Mouse (Mus musculus) spleen, adult 18-20 months (tissue): ENCODE measurements around the gene Sult5a1.
A peak's percentile ranks its signal among the peaks of the same experiment; 100 is the strongest.
"Not testable (repeated sequence)": the region's sequence is repeated elsewhere in the genome, so short reads cannot be mapped to it uniquely, and the experiment has no call there.

Source experiments
- DNase-seq, 2 experiments: peaks; one replicate each; pipeline ENCODE4 v3.0.0; 2022; ENCODE audit warnings: mixed read lengths in 2 of 2

Sult5a1 gene

DNA sequence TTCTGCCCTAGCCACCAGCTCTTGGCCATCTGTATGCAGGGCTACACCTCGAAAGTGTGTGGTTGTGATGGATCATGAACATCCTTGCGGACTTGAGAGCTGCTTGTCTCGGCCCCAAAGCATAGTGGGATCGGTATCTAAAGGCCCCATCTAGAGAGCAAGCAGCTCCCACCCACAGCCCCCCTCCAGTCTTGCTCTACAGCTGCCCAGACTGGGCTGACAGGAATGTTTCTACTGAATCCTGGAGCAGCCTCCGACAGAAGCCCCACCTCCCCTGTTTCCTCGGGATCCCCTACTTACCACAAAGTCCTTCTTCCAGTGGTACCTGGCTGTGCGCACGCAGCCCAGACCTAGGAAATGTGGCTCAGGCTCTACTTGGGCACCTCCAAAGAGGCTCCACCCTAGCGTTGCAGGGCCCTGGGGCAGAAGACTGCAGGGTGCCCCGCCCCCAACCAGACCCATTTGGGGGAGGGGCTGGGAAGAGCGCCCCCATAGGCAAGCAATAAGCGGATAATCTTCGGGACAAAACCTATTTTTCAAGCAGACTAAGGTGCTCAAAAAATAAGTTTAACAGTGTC is at the start of gene Sult5a1:
TSS of gene Sult5a1 (minus strand) at position 428 of the 578 bp plus-strand sequence.
- no peak for DNase-seq

DNA sequence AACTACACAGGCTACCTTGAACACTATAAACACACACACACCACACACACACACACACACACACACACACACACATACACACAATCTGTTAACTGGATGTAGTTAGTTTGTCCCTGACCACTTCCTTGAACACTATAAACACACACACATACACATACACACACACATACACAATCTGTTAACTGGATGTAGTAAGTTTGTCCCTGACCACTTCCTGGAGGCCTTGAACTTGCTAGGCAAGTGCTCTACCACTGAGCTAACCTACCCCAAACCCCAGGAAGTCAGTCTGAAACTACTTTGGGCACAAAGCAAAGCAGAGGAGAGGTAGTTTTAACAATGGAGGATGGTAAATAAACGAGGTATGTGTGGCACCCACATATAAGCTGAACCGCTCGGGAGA is 45.5 kb upstream of the Sult5a1 start:
- DNase-seq: no peak

DNA sequence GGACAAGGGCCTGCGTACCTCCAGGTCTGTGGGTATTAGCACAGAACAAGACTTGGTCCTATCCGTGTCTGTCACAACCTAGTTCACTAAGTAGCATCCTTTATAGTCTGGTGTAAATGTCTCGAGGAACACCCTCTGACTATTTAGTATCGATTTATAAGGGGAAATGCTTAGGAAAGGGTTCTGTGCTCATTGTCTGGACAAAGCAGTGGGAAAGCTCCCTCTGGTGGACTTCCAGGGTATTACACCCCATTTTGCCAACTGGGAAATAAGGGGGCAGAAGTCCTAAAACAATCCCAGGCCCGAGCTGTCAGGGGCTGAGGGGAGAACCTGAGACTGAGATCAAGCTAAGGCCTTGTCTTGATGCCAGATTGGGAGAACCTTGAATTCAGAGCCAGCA is 44.2 kb upstream of the Sult5a1 start:
- DNase-seq: peak in 1 of 2 experiments; percentile 65

DNA sequence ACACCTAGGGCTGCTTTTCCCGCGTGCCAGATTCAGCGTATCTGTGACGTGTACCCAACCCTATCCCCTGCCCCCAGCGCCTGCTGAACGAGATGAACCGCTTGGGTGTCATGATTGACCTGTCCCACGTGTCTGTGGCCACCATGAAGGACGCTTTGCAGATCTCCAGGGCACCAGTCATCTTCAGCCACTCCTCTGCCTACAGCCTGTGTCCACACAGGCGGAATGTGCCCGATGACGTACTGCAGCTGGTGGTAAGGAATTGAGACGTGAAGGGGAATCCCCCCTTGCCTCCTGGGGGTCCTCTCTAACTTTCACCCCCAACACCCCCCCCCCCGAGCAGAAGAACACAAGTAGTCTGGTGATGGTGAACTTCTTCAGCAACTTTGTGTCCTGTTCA is 41.7 kb upstream of the Sult5a1 start:
- DNase-seq: no peak

DNA sequence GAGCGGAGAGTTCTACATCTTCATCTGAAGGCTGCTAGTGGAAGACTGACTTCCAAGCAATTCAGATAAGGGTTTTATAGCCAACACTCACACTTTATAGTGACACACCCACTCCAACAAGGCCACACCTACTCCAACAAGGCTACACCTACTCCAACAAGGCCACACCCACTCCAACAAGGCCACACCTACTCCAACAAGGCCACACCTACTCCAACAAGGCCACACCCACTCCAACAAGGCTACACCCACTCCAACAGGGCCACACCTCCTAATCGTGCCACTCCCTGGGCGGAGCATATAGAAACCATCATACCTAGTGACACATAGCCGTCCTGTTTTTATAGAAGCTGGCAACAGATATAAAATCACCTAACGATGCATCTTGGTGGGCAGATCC is 38.9 kb upstream of the Sult5a1 start:
- DNase-seq: not testable (repeated sequence)

DNA sequence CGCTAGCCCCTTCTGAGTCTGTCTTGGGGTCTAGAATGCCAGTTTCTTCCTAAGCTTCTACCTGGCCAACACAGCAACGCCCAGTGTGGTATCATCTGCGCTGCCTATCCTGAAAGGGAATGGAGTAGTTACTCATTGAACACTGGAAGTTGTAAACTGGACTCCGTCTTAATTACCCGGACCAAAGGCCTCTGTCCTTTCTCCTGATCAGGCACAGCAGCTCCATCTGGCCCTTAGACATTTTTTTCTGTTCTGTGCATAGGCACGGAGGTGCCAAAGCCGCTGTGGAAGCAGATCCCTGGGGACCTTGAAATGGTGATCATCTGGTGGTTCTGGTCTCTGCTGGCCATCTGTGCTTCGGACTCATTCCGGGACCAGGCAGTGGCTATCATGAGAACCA is 35.7 kb upstream of the Sult5a1 start:
- no peak for DNase-seq

DNA sequence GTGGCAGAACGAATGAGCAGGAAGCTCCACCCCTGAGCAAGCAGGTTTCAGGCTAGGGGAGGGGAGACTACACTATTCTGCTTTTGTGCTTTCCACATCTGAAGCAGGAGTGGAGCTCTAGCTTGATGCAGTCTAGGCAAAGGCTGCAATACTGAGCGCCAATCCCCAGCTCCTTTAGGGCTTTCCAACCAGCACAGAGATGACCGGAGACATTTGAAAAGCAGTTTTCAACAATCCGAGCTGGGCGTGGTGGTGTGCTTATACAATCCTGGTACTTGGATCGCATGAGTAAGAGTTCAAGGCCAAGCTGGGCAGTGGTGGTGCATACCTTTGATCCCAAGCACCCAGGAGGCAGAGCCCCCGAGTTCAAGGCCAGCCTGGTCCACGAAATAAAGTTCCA is 33.8 kb upstream of the Sult5a1 start:
- no peak for DNase-seq

DNA sequence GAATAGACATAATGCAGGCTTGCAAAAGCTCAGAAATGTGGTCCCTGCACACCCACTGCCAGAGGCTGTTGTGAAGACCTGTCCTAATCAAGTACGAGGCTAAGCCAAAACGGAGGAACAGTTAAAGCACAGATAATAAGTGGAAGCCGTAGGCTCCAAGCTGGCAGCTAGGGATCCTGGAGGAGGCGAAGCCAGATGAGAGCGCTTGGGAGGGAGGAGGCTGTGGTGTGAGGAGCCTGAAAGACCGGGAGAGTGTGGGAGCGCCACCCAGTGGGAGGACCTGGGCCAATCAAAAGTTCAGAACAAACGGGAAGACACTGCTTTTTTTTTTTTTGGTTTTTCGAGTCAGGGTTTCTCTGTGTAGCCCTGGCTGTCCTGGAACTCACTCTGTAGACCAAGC is 32.6 kb upstream of the Sult5a1 start:
- peak in 1 of 2 experiments; percentile 42 for DNase-seq

DNA sequence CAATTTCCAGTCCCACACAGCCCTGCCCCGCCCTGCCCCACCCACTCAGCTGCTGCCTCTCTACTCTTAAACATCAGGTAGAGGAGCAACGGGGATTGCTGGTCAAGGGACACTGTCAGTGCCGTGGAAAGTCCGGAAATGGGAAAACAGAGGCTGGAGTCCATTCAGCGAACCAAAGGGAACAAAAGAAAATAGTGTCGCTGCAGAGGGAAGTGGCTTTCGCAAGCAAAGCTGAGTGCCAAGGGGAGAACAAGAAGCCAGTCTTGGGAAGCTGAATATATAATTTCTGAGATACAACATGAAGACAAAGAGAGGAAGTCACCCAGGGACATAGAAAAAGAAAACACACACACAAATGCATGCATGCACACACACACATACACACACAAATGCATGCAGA is 30.7 kb upstream of the Sult5a1 start:
- no peak for DNase-seq

DNA sequence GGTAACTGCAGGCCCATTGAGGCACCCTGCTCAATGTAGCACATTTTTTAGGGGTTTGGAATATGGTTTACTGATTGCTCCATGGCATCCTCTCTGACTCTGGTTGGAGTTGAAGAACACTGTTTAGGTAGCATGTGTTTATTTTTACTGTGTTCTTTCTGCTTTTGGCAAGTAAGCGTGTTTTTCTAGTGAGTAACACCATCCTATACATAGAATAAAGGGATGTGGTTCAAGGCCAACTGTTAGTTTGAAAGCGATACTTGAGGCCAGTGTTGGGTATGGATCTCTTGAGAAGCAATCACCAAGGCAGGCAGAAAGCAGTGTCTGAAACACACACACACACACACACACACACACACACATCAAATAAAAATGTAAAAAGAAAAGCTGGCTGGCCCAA is 29.9 kb upstream of the Sult5a1 start:
- DNase-seq: no peak

DNA sequence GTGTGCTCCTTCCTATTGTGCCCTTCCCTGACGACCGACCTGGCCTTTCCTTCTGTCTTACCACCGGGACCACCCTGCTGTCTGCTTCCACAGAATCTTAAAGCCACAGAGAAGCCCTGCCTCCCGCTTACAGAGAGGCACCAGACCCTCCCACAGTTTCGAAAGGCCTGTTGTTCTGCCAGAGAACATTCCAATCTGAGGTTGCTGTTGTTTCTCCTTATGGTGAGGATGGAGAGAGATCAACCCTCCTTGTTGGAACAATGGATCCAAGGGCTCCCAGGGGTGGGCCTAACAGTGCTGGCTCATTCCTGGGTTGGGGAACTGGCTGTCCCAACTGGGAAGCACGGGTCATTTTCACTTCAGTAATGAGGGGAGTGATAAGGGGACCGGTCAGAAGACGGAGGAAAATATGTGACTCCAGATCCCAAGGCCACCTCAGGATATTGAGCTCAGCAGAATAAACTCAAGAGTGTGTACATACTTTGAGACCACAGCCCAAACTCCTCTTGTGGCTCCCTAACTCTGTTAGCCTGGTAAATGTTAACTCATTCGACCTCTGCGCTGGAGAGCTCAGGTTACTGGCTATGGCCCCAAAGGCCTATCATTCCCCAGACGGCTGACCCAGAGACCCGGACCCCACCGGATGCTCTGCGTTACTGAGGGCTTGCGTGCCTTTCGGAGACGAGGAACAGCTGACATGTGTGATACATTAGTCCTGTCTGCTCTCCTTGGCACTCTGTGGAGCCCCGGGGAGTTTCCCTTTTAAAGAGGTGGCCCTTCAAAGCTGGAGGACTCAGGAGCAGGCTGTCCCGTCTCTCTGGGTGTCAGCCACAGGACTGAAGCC is 27.7 kb upstream of the Sult5a1 start, which contains the start of gene Dpep1:
TSS of gene Dpep1 (plus strand) at position 677 of the 844 bp plus-strand sequence.
- no peak for DNase-seq

DNA sequence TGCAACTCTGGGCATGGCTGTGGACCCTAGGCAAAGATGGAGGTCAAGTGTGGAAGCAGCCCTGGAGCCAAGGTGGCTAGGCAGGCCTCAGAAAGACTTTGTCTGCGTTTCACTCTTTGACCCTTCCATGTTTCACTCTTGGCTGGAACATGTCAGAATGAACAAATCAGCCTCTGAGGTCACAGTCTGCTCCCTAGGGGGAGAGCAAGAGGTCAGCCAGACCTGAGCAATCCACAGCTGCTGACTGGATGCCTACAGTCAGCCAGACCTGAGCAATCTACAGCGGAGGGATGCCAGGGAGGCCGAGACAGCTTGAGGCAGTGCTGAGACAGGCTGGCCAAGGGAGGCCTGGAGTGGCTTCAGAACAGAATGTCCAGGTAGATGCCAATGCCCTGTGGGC is 23.3 kb upstream of the Sult5a1 start:
- no peak for DNase-seq

DNA sequence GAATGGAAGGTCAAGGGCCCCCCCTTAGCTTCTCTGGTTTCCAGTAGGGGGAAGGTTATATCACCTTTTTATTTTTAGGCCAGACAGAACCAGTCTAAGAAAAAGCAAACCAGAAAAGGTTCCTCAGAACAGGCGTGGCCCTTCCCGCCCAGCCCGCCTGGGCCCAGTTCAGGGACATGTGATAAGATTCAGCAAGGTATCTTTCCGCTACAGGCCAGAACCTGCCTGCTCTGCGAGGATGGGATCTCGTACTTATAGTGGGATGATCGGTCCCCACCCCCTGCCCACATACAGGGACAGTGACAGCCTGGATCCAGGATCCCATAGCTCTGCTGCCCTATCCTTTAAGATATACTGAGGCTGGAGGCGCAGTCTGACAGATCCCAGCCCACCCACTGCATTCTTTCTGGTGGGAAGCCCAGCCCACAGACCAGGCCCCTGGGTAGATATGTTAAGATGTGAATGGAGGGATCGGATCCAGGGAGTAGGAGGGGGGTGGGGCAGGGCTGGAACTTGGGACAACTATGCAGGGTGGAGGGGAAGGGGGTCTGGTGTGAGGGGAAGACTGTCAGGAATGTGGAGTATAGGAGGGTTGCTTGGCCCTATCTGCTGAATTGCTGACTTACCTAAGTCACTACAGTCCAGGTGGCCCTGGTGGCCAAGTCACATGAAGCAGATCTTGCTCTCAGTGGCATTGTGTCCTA is 1.9 kb downstream of the Sult5a1 start:
- no peak for DNase-seq

DNA sequence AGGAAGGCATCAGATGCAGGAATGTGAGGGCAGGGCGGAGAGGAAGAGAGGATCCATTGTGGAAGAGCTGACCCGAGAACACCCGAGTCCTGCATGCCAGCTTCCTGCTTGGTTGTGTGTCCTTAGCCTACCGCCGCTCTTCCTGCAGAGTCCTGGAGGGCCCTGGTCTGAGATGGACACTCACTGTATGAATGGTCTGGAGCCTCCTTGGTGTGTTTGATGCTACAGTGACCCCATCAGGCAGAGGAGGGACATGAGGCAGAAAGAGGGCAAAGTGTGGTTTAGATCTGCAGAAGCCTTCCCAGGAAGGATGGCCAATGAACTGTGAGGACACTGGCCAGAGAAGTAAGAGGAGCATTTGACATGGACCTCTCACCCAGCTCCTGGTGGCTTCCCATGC is 2.9 kb downstream of the Sult5a1 start:
- no peak for DNase-seq

DNA sequence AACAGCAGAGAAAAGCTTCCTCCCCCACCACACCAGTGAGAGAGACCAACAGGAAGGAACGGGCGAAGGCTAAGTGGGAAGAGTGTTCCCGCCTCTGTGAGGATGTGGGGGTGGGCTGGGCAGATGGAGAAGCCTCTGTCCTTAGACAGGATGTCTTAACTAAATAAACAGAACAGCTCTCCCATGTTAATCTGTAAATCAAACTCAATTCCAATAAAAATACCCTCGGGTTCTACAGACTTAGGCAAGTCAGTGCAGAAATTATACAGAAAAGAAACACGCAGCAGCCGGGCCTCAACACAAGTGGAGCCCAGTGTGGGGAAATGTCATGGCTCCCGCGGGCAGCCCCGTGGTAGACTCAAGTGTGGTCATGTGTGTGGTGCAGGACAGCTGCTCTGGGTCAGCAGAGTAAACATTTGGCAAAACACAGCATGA is 7.4 kb downstream of the Sult5a1 start:
- DNase-seq: no peak

DNA sequence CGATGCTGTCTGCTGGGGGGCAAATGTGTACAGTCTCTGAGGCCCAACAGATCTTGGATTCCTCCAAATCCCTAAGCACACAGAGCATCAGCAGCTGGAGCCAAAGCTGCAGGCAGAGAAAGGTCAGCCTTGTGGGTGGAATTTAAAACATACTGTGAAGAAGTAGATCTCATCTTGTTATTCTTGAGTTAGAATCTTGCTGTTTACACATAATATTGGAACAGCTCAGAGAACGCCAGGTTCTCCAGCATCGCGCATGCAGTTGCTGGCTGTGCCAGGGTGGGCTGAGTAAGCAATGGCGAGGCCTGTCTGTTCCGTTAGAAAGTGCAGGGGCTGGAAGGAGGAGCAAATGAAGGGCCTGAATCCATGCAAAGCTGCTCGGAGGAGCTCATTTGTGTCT is 11.7 kb downstream of the Sult5a1 start:
- DNase-seq: no peak

DNA sequence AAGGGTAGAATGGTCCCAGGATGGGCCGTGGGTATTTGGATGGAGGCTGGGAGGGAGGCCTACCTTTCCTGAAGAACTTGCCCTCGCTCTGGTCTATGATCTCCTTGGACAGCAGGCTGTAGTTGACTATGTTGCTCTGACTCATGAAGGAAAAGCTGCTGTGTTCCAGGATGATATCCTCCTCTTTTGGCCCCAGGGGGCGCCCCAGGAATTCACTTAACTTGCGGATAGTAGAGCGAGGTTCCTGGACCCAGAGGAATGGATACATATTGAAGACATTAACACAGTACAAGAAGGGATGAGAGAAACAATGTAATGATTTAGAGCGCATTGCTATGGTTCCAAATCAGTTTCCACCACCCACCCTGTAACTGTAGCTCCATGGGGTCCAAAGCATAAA is 12.8 kb downstream of the Sult5a1 start:
- DNase-seq: peak in 1 of 2 experiments; percentile 7

DNA sequence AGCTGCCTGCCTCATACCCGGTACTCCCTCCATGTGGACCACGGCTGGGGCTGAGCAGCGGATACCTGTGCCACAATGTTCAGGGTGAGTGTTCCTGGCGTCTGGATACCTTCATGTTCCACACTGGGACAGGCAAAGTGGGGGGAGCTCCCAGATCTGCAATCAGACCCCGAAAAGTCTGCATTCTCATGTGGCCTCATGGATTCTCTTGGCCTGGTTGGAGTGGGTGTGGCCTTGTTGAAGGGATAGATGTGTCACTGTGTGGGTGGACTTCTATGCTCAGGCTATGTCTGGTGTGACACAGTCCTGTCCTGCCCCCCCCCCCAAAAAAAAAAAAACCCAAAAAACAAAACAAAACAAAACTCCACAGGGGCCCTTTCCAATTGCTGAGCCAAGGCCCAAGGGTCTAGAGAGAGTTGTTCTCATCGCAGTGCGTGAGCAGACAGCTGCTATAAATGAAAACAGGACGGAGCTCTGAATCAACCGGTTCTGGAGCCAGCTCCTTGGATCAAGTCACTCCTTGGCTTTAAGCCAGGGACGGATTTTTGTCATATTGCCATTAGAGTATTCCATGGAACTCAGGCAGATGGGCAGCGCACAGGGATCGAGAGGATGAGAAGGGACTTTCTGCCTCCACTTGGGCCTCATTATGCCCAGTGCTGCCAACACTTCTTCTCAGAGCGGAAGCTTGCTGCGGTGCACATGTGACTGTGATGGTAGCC is 16.2 kb downstream of the Sult5a1 start:
- DNase-seq: no peak

DNA sequence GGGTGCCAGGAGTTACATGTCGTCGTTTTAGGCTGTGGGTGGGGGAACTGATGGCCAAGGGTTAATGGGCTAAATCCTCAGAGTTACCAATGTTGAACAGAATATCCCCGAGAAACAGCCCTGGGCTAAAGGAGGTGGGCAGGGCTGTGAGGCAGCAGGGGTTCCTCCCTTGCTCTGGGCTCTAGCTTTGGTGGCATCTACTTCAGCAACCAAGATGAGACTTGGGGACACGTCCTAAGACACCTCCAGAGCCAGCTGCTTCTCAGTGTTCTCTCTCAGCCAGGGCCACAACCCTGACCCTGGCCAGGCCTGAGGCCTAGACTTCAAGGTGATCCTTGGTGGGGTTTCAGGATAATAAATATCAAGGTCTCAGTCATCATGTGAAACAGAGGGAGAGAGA is 19.4 kb downstream of the Sult5a1 start:
- DNase-seq: no peak

DNA sequence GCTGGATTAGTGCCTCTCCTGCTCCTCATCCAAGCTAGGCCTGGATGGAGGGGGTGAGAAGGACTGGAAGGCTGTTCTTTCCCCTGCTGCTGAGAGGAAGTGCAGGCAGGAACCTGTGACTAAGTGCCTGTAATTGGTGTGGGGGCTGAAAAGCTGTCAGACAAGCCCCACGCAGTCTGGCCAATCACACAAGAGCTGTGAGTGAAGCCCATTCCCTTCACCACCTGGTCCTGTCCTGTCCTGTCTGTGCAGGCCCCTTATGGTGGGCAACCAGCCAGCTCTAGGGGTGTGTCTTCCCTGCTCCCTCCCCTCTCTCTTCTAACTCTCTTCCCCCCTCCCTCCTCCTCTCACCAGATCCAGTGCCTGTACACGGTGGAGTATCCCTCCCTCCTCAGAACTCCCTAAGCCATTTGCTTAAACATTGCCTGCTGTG is 20.5 kb downstream of the Sult5a1 start:
- DNase-seq: no peak

DNA sequence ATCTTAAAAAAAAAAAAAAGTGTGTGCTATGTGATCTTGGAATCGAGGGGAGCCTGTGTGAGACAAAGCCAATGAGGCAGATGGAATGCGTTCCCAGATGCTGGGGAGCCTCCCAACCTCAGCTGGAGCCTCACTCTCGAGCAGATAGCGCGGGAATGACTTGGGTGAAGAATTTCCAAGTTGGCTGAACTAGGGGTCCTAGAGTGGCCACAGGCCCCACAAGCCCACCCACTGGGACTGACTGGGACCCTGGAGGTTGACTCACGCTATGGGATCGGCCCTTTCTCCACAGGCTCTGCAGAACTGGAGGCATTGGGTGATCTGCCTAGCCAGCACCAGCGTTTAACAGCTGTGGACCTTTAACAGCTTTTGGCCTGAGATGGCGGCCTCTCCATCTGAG is 21.8 kb downstream of the Sult5a1 start:
- no peak for DNase-seq

DNA sequence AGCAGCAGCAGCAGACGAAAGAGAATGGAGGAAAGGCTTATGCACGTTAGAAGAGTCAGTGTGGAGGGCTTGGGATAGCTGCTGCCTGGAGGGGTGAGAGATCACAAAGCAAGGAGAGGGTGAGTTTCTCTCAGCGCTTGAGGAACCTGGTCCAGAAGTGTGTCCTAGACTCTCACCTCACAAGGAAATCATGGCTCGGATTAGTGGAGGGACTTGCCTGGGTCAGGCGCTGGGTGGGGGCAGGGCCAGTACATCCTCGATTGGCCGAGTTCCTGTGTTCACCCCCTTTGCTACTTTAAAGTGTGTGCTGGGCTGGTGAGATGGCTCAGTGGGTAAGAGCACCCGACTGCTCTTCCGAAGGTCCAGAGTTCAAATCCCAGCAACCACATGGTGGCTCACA is 22.3 kb downstream of the Sult5a1 start:
- DNase-seq: no peak

DNA sequence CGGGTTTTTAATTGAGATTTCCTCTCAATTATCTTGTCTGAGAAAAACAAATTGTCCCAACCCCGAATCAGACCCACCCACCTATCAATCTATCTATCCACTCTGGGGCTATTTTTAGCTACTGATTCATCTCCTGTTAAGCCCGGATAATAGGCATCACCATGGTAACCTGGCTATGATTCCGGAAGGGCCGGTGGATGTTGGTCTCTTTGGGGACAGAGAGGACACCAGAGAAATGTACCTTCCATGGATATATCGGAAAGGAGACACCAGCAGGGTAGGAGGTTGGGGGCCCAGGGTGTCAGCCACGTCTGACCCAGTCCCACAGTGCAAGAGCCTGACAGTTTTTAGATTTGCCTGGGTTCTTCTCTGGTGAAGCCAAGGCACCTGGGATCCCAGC is 22.7 kb downstream of the Sult5a1 start:
- DNase-seq: no peak
